Mouse (Mus musculus): Measurements from ENCODE around the gene Gm7102.
"Not testable (repeated sequence)": the region's sequence is repeated elsewhere in the genome, so short reads cannot be mapped to it uniquely, and the experiment has no call there.

The Gm7102 gene

DNA sequence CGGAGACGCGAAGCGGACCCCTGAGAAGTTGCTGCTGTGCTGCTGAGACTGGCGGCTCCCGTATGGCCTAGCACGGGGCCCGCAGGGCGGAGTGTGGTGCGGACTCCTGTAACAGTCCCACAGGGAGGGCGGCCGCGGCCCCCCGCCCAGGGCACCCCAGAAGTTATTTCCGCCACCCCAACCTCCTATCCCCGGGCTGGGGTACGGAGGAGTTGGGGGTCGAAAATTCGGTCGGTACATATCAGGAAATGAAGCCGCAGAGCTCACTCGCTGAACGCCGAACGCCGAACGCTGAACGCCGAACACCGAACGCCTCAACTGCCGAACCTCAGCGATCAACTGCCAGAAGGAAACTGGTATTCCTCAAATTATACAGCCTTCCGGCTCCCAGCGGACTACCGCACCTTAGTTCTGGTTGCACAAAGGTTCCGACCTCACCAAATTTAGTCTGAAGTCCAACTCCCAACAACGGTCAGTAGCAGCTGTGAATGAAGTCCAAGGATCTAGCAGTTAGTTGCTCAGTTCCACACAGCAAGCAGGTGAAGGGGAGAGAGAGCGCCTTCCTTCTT, at the start of gene Gm7102:
Gm7102 (minus strand) TSS at position 554 of the 569 bp plus-strand sequence.
- in situ Hi-C loops (cut with MboI; ENCODE audit: low sequenced_read_pairs) = no loop called here

DNA sequence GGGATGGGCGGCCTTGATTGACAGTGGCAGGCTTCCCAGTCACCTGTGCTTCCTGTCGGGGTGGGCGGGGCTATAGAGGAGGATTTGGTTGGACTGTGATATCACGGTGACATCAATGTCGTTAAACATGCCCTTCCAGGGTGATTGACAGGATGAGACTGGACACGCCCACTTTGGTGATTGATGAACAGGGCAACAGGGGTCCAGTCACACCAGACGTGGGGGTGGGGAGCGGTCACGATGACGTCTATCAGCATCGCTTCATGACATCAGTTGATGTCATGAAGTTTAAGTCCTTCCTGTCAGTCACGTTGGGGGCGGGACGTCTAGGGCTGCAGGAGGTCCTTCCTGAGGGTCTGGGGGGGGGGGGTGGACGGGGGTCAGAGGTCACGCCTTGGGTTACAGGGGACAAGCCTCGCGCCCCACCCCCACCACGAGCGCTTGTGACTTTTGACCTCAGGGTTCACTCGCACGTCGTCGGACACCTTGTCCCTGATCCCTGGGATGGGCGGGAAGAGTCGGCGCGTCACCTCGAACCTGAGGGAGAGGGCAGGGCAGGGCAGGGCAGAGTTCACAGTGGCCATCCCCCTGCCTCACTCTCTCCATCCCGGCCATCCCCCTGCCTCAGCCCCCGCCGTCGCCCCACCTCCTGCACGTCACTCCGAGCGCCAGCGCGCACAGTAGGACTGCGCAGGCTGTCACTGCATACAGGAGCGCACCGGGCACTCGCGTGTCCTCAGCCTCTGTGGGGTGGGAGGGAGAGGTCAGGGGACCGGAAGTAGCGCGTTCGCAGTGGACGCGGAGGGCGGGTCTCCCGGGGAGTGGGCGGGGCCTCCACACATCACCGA, 48.8 kb upstream of the Gm7102 start:
- in situ Hi-C loops (cut with MboI; ENCODE audit: low sequenced_read_pairs) = no loop called here

DNA sequence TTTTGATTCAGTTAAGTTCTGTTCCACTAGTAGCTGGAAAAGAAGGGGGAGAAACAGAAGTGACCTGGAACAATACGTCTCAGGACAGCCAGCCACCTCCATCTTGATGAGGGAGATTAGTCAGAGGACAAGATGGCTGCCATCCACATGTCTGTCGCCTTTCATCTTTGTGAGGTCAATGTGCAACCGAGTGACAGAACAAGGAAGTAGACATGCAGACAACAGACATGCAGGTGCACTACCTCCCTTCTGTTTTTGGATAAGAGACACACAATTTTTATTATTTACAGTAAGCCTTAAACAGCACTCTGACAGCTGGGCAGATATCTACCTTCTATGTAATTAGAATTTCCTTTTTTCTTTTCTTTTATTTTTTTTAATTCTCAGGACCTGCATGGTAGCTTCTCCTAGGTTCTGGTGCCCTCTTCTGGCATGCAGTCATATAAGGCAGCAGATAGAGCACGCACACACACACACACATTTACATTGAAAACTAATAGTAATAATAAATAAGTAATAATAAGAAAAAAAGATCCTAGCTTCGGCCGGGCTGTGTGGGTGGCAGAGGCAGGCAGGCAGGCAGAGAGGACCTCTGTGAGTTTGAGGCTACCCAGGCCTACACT, 47.7 kb upstream of the Gm7102 start:
- in situ Hi-C loops (cut with MboI; ENCODE audit: low sequenced_read_pairs) = no loop called here

DNA sequence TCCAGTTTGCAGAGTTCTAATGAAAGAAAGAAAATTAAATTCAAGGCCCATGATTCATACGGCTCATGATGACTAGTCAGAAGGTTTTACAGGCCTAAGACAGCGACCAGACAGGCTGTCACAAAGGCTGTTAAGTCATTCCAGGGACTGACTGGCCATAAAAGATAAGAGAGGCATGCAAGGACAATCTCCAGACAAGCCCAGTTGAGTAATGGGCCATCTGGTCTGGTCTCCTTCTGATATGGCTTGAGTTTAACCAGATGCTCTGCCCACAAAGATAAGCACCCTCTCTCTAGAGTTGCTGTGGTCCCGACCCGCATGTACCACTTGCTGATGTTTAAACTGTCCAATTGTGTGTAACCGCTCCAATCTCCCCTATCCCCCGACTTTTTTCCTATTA, 31.4 kb upstream of the Gm7102 start:
- in situ Hi-C loops (cut with MboI; ENCODE audit: low sequenced_read_pairs) = not testable (repeated sequence)

DNA sequence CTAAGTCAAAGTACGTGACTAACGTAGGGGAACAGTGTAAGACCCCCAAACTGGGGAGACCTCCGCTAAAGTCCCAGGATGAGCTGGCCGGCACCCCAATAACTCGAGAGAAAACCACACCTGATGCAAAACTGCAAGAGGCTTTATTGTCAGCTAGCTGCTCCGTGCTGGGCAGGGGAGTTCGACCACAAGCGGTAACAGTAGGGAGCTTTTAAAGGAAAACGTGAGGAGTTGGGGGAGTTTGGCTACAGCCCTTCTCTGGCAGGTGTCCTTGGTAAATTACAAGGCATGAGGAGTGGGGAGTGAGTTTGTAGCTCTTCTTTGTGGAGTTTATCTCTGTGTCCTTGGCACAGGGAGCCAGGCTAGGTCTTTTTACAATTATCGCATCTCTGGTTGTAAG, 23.7 kb upstream of the Gm7102 start:
- in situ Hi-C loops (cut with MboI; ENCODE audit: low sequenced_read_pairs) = loop anchor here (5.0 kb wide), 1 partner anchor 67 kb away; no protein-coding TSS in a partner anchor

DNA sequence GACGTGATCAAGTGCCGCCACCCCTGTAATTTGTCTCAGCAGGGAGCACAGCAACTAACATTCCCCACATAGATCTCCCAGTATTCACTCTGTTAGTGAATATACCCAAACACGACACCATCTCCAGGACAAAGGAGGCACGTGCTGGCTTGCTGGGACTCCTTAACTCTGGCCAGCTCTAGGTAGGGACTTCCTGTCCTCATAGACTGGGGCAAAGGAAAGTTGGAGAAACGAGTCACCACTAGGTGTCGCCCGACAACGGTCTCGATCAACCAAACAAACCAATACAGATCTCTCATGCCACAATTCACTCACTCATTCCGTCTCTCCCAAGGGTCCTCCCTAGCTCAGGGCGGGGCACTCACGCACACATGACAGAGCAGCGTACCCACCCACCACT, 23.2 kb upstream of the Gm7102 start:
- in situ Hi-C loops (cut with MboI; ENCODE audit: low sequenced_read_pairs) = loop anchor here (5.0 kb wide), 1 partner anchor 68 kb away; no protein-coding TSS in a partner anchor

DNA sequence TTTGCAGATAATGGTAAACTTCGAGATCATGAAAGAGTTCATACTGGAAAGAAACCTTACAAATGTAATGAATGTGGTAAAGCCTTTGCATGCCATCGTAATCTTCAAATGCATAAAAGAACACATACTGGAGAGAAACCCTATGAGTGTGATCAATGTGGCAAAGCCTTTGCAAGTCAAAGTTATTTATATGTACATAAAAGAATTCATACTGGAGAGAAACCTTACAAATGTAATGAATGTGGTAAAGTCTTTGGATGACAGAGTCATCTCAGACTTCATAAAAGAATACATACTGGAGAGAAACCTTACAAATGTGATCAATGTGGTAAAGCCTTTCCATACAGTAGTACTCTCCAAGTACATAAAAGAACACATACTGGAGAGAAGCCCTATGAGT, 7.5 kb upstream of the Gm7102 start, which contains the start of gene Gm6020:
Gm6020 (plus strand) TSS at position 301 of the 400 bp plus-strand sequence.
- in situ Hi-C loops (cut with MboI; ENCODE audit: low sequenced_read_pairs) = not testable (repeated sequence)

DNA sequence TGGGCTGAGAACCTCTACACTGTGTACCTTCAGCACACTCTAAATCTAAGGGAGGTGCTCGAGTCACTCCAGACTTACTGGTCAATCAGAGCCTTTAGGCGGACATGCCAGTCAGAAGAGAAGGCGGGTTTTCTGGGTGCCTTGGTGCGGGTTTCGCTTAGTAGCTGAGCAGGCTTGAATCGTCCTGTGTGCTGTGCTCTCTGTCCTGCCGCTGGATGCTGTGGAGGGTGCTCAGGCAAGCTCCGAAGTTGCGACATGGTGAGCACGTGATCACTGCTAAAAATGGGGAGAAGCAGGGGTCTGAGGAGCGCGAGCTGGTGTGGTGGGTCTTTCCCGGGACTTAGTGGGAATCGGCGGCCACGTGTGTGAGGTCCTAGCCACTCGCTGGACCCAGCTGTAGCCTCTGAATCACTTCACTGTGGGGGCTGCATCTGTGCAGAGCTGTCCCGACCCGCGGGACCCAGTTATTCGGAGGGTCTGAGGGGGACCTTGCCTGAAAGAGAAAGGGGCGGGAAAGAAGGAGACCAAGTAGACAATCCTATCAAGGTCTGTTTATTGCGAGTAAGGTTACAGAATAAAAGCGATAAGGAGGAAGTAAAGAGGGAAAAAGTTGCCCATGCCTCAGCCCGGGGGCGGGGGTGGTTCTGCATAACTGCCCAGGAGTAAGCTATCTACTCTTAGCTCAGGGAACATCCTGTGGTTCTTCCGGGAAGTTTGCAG, 24.2 kb downstream of the Gm7102 start:
- in situ Hi-C loops (cut with MboI; ENCODE audit: low sequenced_read_pairs) = no loop called here

DNA sequence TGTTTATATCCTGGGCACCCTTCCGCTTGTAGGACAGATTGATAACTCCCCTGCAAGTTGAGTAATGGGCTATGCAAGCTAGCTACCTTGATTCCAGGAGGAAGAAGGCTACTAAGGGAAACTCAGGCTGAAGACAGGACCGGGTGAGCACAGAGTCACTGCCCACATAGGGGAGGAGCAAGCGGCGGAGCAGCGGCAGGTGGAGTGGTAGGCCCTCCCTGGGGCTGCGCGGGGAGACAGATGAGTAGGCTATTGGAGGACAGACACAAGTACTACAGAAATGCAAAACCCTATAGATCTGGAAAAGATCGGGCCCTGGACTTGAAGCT, 24.8 kb downstream of the Gm7102 start:
- in situ Hi-C loops (cut with MboI; ENCODE audit: low sequenced_read_pairs) = no loop called here

DNA sequence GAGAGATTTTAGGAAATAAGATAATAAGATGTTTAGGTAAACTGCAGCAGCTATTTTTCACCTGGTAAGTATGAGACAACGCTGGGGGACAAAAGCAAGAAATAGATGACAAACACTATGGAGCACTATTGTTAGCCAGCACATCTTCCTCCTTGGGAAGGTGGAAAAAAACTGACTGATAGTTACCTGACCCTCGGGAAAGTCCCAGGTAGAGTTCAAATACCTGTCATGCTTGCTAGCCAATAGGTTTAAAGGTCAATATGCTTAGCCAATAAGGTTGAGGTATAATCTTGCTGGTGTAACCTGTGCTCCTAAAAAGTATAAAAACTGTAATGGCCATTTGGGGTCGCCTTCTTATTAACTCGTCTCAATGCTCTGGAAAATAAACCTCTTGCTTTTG, 34.8 kb downstream of the Gm7102 start:
- in situ Hi-C loops (cut with MboI; ENCODE audit: low sequenced_read_pairs) = no loop called here

DNA sequence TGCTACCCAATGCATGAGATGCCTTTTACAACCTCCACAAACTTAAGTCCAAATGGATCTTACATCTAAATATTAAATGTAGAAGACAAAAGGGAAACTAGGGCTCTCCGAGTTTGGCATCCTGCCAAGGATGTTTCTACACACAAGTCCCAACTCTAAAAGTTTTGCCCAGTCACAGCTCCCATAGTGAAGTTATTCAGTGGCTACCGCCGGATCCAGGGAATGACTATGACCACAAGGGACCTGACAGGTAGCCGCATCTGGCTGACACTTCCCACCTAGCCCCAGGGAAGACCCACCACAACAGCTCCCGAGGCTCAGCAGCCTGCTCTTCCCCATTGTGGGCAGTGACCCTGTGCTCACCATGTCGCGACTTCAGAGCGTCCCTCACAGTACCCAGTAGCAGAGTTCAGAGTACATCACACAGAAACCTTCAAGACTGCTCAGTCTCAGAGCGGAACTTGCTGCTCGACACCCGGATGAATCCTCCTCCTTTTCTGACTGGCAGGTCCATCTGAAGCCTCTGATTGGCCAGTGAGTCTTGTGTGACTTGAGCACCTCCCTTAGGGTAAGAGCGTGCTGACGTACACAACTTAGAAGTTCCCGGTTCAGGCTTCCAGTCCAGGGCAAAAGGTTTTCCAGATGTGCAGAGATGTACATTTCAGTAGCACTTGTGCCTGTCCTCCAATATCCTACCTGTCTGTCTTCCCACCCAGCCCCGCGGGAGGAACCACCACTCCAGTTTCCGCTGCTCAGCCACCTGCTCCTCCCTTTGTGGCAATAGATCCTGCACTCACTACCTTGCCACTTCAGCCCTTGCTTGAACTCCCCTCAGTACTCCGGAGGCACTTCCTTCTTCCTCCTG, 35.5 kb downstream of the Gm7102 start, which contains the start of gene Zfp950:
Zfp950 (minus strand) TSS at position 499 of the 865 bp plus-strand sequence.
- in situ Hi-C loops (cut with MboI; ENCODE audit: low sequenced_read_pairs) = no loop called here

DNA sequence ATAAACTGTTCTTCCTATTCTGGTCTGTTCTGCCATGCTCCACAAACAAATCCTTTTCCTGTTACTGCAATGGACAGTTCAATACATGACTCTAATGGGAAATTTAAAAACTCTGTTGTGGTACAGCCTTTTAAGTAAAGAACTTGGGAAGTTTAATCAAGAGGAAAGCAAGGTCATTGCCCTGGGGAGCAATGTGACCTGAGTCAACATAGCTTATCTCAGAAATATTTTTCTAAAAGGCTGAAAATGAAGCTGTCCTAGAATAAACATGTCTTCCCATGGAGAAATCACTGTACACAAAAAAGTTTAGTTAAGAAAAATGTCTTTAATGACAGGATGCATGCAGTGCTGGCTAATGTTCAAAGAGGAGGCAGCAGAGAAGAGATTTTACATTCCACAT, 37.5 kb downstream of the Gm7102 start:
- in situ Hi-C loops (cut with MboI; ENCODE audit: low sequenced_read_pairs) = no loop called here

DNA sequence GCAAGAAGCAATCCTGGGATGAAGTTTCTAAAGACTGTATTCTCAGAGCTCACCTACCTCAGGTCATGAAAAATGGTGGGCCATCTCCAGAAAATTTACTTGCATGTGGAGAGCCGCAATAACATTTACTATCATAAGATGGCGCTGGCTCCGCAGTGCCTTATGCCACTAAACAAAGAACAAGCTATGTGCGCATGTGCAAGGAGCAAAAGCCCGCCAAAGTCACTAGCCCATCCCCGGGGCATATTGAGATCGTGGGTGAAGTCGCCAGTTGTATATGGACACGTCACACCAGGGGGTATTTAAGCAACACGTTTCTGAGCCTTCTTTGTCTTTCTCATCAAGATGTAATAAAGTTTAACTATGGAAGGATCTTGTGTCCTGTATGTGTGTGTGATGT, 45.0 kb downstream of the Gm7102 start:
- in situ Hi-C loops (cut with MboI; ENCODE audit: low sequenced_read_pairs) = no loop called here
